Mouse (Mus musculus) limb, embryonic 14.5 days (tissue): Measurements from ENCODE around the gene Slc45a2. TPM values are rescaled to one million over a fixed set of nuclear protein-coding genes. Genes with fewer than 3 reads are reported as not detected.

Source experiments
- ATAC-seq: fragments of 200-750 bp; cut with Nextera tagmentation; 2 replicates; pipeline ENCODE4 v1.8.0; 2017; ENCODE audit warnings: low read depth, moderate number of reproducible peaks, moderate TSS enrichment; ENCODE audit not compliant: low FRiP score
- DNase-seq: peaks from one replicate; pipeline ENCODE4 v3.0.0-alpha.2; 2015; ENCODE audit warnings: low spot score
- H3K27ac ChIP-seq: fragments of 300-500 bp; sonication (generic); replicated peaks from 2 replicates; pipeline ENCODE4 v1.5.1; 2014; ENCODE audit warnings: low read depth, mild to moderate bottlenecking, low read length, moderate library complexity, mixed read lengths
- H3K27me3 ChIP-seq: fragments of 300-500 bp; sonication (generic); 2 replicates; pipeline ENCODE4 v1.6.1; 2014; ENCODE audit warnings: low read length, mixed read lengths; ENCODE audit not compliant: control insufficient read depth, insufficient read depth
- H3K36me3 ChIP-seq: fragments of 300-500 bp; sonication (generic); 2 replicates; pipeline ENCODE4 v1.6.1; 2014; ENCODE audit warnings: mild to moderate bottlenecking, low read length, moderate library complexity, mixed read lengths; ENCODE audit not compliant: control insufficient read depth, insufficient read depth
- H3K4me1 ChIP-seq: fragments of 300-500 bp; sonication (generic); 2 replicates; pipeline ENCODE4 v1.6.1; 2014; ENCODE audit warnings: antibody characterized with exemption, low read length, mixed read lengths; ENCODE audit not compliant: control insufficient read depth, insufficient read depth
- H3K4me2 ChIP-seq: fragments of 300-500 bp; sonication (generic); replicated peaks from 2 replicates; pipeline ENCODE4 v1.6.1; 2014; ENCODE audit warnings: low read depth, mild to moderate bottlenecking, low read length, moderate library complexity; ENCODE audit not compliant: severe bottlenecking
- H3K4me3 ChIP-seq: fragments of 300-500 bp; sonication (generic); replicated peaks from 2 replicates; pipeline ENCODE4 v1.5.1; 2014; ENCODE audit warnings: low read length
- H3K9ac ChIP-seq: fragments of 300-500 bp; sonication (generic); 2 replicates; pipeline ENCODE4 v1.6.1; 2014; ENCODE audit warnings: mild to moderate bottlenecking, low read depth, low read length, moderate library complexity; ENCODE audit not compliant: severe bottlenecking
- H3K9me3 ChIP-seq: fragments of 300-500 bp; sonication (generic); 2 replicates; pipeline ENCODE4 v1.6.1; 2016; ENCODE audit warnings: low read length; ENCODE audit not compliant: control insufficient read depth
- POLR2A ChIP-seq: fragments of 200-500 bp; IDR thresholded peaks from 2 replicates; pipeline ENCODE4 v1.8.0; 2012; ENCODE audit warnings: inconsistent platforms, mild to moderate bottlenecking, moderate library complexity, borderline replicate concordance; ENCODE audit not compliant: insufficient read depth, insufficient read length; ENCODE audit errors: extremely low read depth
- WGBS: fragments of 180-500 bp; shearing (Covaris S2); extraction: QIAGEN DNeasy Blood & Tissue Kit; methylation state at CpG from one replicate; pipeline ENCODE4 v1.1.7; 2014; 5-methylcytosine and 5-hydroxymethylcytosine counted together
- polyA plus RNA-seq, 2 experiments: library from polyadenylated mRNA; depleted of rRNA in 1 of 2; stranded (reverse) in 1 of 2; unstranded in 1 of 2; fragments of >200 nt; fragmentation: Nextera tagmentation in 1 of 2; extraction: Ambion mirVana in 1 of 2; gene quantifications; 2 replicates each; pipeline versions ENCODE4 v1.2.1 to v1.2.3; 2012 to 2014

Slc45a2 gene
- polyA plus RNA-seq, 2 experiments: 0.19 to 0.65 TPM

GRCm38 (mm10) chr15:11003791-11004190 is 3.3 kb downstream of the Slc45a2 start:
- H3K27ac ChIP-seq: no peak overlapping the region
- H3K9ac ChIP-seq: no peak overlapping the region
- DNase-seq (no peak), ATAC-seq (no peak)
- WGBS: 84% methylated on average over 4 of the region's 4 CpGs
- no peak for TF ChIP-seq POLR2A
- no peaks in the 10 kb centered on the region for H3K4me1 ChIP-seq
- H3K4me3 ChIP-seq: no peak overlapping the region
- no peaks in the 10 kb centered on the region for H3K36me3 ChIP-seq
- no peak overlapping the region for H3K4me2 ChIP-seq
- H3K27me3 ChIP-seq: no peaks in the 10 kb centered on the region
- H3K9me3 ChIP-seq: no peaks in the 10 kb centered on the region

DNA sequence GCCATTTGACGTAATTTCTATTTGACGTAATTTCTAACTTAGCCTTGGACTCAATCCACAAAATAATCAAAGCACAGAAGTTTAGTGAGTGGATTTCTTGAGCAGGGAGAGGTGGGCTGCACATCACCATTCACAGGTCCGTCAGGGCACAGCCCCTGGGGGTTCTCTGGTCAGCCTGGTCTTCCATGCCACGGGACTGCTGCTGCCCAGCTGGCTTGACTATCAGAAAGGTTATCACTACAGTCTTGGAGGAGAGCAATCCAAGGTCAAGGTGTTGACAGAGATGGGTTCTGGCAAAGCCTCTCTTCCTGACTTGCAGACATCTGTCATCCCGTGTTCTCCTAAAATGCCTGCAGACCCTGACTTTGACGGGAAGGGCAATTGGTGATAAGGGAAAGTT is 4.1 kb downstream of the Slc45a2 start:
- Histone ChIP-seq H3K36me3 (no peaks in the 10 kb centered on the region), H3K9me3 (no peaks in the 10 kb centered on the region), H3K9ac (no peak overlapping the region), H3K27me3 (no peaks in the 10 kb centered on the region), H3K27ac (no peak overlapping the region), H3K4me3 (no peak overlapping the region), H3K4me2 (no peak overlapping the region), H3K4me1 (no peaks in the 10 kb centered on the region)
- ATAC-seq (no peak), DNase-seq (no peak)
- no peak for TF ChIP-seq POLR2A
- 70% methylated on average over 6 of the region's 6 CpGs for WGBS

- H3K9ac ChIP-seq: no peak overlapping the region
- H3K9me3 ChIP-seq: no peaks in the 10 kb centered on the region
- ATAC-seq (no peak), DNase-seq (peak; percentile 16)
- no peaks in the 10 kb centered on the region for H3K4me1 ChIP-seq
- no peak overlapping the region for H3K4me3 ChIP-seq
- no peak overlapping the region for H3K27ac ChIP-seq
- H3K4me2 ChIP-seq: no peak overlapping the region
- TF ChIP-seq POLR2A: no peak
- H3K36me3 ChIP-seq: no peaks in the 10 kb centered on the region
- H3K27me3 ChIP-seq: no peaks in the 10 kb centered on the region
- WGBS: 17% methylated on average over 5 of the region's 5 CpGs
Observed at GRCm38 (mm10) chr15:11008756-11009155, 8.2 kb downstream of the Slc45a2 start.

DNA sequence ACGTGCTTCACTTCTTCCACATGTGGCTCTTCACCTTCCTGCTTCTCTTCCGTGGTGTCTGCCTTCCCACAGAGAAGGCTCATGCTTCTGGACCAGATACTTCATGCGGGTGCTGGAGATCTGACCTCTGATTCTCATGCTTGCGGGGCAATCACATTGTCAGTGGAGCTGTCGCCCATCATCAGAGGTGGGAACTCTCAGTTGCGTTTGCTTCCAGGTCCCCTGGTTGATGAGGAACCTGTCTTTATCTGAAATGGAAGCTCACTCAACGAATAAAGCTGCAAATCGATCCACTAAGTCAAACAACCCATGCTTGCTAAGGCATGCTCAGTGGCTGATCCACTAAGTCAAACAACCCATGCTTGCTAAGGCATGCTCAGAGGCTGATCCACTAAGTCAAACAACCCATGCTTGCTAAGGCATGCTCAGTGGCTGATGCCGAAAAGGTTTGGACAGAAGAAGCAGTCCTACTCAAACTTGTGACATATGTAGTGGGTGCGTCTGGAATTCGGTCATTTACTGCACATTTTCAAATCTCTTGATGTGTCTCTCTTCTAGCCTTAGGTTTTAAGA is 10.5 kb downstream of the Slc45a2 start:
- no peak for TF ChIP-seq POLR2A
- 83% methylated on average over 11 of the region's 11 CpGs for WGBS
- no peak for ATAC-seq

DNA sequence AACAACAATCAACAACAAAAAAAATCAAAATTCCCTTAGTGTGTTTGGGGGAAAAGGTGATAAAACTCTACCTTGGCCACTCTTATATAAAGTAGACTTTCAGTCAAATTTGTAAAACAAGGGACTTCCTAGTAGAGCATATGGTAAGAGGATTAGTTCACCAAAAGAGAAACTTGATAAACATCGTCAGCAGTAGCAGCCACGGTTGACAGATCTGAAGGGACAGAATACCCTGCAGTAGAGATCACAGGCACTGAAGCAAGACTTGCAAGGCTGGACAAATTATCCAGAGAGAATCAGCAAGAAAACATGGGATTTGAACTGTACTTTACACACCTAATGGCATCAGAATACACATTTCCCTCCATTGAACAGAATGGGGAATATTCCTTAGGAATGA is 14.4 kb downstream of the Slc45a2 start:
- 75% methylated on average over 2 of the region's 2 CpGs for WGBS
- ATAC-seq: no peak
- H3K27me3 ChIP-seq: no peaks in the 10 kb centered on the region
- no peak overlapping the region for H3K4me2 ChIP-seq
- no peaks in the 10 kb centered on the region for H3K36me3 ChIP-seq
- no peak overlapping the region for H3K9ac ChIP-seq
- no peaks in the 10 kb centered on the region for H3K4me1 ChIP-seq
- TF ChIP-seq POLR2A: no peak
- no peak overlapping the region for H3K27ac ChIP-seq
- H3K4me3 ChIP-seq: no peak overlapping the region
- H3K9me3 ChIP-seq: no peaks in the 10 kb centered on the region
- DNase-seq: no peak

More for the DNA sequence above, 10.5 kb downstream of the Slc45a2 start:
- no peak overlapping the region for H3K4me2 ChIP-seq
- no peak overlapping the region for H3K4me3 ChIP-seq
- no peaks in the 10 kb centered on the region for H3K9me3 ChIP-seq
- H3K4me1 ChIP-seq: no peaks in the 10 kb centered on the region
- H3K9ac ChIP-seq: no peak overlapping the region
- H3K27me3 ChIP-seq: no peaks in the 10 kb centered on the region
- DNase-seq: no peak
- H3K36me3 ChIP-seq: no peaks in the 10 kb centered on the region
- H3K27ac ChIP-seq: no peak overlapping the region
